Mouse (Mus musculus) heart, postnatal 36 days (tissue): ENCODE measurements at regions not wholly inside any gene's neighbourhood (a gene's known extent, or its start where the extent isn't known, plus 50 kb on each side); places are given as distances from the start of the nearest gene placed in this dataset.
A peak's percentile ranks its signal among the peaks of the same experiment; 100 is the strongest.

Source experiments
- DNase-seq, 2 experiments: peaks; one replicate each; pipeline ENCODE4 v3.0.0; 2021 to 2022
- intact Hi-C: fragments of 180-260 bp; cut with DNase I; formaldehyde crosslinking; loops from one replicate; pipeline ENCODE4 v1.15.1; 2025

DNA sequence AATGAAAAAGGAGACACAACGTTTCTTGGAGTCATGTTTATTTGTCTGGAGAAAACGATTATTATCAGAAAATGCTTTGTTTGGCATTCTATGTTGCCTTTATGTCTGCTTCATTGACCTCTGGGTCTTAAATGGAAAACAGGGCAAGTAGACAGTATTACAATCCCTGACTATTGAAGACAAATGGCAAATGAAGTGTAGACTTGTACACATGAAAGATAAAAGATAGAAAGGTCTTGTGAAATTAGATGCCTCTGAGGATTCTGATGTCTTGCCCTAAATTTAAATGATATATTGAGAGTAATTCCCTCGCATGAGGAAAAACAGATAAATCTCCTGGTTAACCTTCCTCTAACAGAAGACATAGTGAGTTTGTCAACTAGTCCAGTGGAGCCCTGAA, 1186.7 kb downstream of the Slitrk1 start:
- DNase-seq: no peak
- intact Hi-C loops: no loop called here

DNA sequence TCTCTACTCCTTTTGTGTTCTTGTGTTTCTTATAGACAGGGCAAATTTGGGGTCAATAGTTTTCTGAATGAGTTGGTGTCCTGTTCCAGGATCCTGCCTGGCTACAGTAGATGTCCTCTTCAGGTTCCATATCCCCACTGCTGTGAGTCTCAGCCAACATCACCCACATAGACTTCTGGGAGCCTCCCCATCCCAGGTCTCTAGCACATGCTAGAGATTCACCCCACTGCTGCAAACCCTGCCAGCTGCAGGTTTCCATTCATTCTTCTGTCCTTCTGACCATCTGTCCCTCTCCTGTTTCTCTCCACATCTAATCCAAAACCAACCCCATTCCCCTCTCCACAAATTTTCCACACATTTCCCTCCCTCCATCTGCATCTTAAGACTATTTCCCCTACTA, 1225.6 kb downstream of the Slitrk1 start:
- intact Hi-C loops: no loop called here
- DNase-seq: no peak

DNA sequence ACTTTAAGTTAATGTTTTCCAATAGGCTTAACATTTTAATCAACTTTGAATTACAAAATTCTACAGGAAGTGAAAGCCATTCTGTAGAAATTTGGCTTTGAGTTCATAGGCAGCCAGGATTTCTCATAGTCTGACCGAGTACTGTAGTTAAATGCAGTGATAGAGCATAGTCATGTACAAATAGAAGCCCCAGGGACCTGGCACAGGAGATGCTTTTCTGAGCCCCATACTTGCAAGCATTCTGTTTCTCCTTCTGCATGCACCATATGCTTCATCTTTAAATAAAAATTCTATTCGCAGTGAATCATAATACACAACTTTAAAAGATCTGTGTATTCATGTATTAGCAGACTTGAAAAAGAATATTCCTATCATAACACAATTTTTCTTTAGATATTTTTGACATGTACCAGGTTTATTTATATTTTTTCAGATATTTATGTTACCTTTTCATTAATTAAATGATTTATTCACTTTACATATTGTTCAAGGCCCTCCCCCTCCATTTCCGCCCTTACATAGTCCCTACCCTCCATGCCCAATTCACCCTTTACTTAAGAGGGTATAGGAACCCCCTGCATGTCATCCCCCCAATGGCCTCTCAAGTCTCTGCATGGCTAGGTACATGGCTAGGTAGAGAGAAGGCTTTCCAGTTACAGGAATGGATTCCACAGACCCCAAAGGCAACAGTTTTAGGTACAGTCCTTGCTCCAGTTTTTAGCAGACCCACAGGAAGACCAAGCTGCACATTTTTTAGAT, 1226.5 kb downstream of the Slitrk1 start:
- no peak for DNase-seq
- intact Hi-C loops: no loop called here

DNA sequence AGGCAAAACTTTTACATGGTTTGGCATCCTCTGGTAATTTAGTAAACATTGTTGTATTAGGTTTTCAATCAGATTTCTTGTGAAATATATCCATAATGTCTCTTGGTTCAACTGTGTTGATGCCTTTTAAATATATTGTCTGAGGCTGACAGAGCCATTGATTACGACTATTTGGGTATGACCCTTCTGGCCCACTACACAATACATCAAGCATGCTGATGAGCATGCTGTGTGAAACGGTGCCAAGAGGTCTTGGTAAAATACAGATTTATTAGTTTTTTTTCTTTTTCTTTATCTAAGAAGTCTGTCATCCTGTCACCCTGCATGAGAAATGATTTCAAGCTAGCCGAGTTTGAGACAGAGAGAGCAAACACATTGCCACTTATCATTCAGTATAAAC, 1257.4 kb downstream of the Slitrk1 start:
- intact Hi-C loops: no loop called here

DNA sequence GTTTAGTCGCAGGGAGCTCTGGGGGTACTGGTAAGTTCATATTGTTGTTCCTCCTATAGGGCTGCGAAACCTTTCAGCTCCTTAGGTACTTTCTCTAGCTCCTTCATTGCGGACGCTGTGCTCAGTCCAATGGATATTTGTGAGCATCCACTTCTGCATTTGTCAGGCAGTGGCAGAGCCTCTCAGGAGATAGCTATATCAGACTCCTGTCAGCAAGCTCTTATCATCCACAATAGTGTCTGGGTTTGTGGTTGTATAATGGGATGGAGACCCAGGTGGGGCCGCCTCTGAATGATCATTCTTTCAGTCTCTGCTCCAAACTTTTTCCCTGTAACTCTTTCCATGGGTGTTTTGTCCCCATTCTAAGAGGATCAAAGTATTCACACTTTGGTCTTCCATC, 1298.5 kb downstream of the Slitrk1 start:
- intact Hi-C loops: no loop called here
- DNase-seq: no peak

More for the DNA sequence above, 1257.4 kb downstream of the Slitrk1 start:
- DNase-seq: no peak

DNA sequence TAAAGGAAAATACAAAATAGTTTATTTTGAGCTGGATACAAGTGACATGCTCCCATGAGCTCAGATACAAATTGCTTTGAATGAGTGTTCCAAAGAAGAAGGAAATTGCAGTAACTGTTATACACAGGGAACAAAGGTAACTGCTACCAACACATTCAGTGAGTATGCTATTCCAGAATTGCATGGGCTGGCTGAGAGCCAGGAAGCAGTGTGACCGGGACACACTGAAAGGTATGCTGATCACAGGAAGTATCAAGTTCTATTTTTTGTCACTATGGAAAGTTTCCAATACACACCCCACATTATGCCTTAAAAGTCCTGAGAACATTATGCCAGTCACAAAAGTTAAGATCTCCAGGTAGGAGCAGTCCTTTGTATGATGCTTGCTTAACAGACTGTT, 1299.6 kb downstream of the Slitrk1 start:
- intact Hi-C loops: no loop called here
- DNase-seq: peak in 1 of 2 experiments; percentile 9

DNA sequence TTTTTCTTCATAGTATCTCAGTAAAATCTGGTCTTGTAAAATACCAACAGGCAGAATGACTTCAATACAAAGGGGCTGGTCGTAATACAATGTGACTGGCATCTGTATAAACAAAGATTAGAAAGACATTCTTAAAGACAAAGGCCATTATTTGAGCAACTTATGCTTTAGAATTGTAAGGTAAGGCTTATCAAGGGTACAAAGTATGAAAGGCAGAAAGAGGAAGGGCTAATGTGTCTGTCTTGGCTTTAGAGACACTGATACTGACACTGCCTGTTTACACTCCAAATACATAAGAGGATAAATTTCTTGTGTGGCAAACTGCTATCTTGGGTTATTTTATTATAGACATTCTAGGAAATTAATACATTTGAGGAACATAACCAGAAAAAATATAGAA, 1310.8 kb downstream of the Slitrk1 start:
- DNase-seq: no peak
- intact Hi-C loops: no loop called here

DNA sequence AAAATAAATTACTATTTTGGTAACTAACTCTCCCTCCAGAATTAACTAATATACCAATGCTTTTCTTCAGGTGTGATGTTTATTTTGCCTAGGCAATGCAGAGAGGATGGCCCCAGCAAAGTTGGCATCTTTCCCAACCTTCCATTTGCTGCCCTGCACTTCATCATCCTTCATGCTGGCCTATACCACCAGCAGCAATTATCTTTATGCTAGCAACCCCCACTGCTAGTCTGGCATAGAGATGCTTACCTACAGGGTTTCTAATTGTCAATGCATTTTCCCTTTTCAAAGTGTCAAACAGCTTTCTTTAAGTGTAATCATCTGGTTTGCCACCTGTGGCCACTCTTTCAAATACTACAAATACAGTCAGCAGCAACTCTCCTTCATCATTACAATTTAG, 1327.2 kb downstream of the Slitrk1 start:
- intact Hi-C loops: no loop called here

DNA sequence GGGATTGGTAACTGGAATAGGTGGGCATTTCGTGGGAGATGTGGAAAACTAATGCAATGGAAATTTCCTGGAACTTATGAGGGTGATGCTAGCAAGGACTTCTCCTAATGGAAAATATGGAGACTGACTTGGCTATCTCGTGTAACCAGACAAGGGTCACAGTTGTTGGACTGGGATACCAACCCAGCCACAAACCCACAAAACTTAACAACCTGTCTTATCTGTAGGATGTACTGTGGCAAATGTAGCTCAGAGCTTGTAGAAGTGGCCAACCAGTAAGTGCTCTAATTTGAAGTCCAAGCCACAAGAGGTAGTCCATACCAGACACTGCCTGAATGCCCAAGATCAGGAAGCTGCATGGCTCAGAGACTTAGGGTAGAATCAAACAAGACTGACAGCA, 1329.7 kb downstream of the Slitrk1 start:
- intact Hi-C loops: no loop called here
- no peak for DNase-seq

More for the DNA sequence above, 1327.2 kb downstream of the Slitrk1 start:
- no peak for DNase-seq

DNA sequence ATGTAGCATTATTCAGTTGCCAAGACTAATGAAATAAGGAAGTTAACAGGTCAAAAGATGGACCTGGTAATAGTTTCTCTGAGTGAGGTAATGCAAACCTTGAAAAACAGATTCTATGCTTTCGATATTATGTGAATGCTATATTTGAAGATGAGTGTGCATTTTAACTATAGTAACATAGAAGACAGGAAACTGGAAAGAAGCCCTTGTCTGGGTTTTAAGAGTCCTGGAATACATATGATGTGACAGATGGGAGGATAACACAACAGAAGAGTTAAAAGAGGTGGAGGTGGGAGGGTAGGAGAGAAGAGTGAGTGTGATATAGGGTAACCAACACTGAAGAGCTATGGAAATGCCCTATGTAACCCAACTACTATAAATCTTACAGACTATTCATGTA, 1343.3 kb downstream of the Slitrk1 start:
- DNase-seq: no peak
- intact Hi-C loops: no loop called here

DNA sequence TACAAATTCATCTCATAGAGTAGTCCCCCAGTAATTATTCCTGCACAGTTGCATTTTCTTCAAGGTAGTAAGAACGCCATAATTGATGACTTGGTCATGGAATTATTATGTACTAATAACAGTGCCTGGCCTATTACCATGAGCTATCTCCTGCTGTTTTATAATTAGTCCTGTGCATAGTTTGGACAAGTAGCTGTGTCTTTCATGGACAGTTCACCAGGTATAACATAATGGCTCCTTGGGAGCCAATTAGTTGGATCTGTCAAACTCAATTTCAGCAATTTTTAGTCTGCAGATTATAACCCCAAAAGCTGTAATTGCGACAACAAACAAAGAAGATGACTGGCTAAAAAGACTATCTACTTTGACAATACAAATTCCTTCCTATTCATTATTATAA, 1345.5 kb downstream of the Slitrk1 start:
- intact Hi-C loops: no loop called here
- DNase-seq: no peak
